Mouse (Mus musculus) bone marrow, adult 2 months (tissue): ENCODE results near the gene Olfr820. TPM values are rescaled to one million over a fixed set of nuclear protein-coding genes. Genes with fewer than 3 reads are reported as not detected.
"Not testable (repeated sequence)": the region's sequence is repeated elsewhere in the genome, so short reads cannot be mapped to it uniquely, and the experiment has no call there.

Experiments used
- H3K27ac ChIP-seq: fragments of 200-500 bp; 2 replicates; pipeline ENCODE4 v1.5.1; 2012; ENCODE audit warnings: low read depth, mild to moderate bottlenecking, control low read depth, inconsistent platforms, low read length; ENCODE audit not compliant: control insufficient read depth, poor library complexity, insufficient read depth
- H3K4me1 ChIP-seq: fragments of 200-500 bp; 2 replicates; pipeline ENCODE4 v1.6.1; 2011; ENCODE audit warnings: low read length; ENCODE audit not compliant: control insufficient read depth, insufficient read depth
- H3K4me3 ChIP-seq: fragments of 200-500 bp; replicated peaks from 2 replicates; pipeline ENCODE3; 2011; ENCODE audit warnings: mild to moderate bottlenecking, low read depth, low read length, control low read depth; ENCODE audit not compliant: control insufficient read depth
- CTCF ChIP-seq: fragments of 200-500 bp; IDR thresholded peaks from 2 replicates; pipeline ENCODE4 v1.5.1; 2011; ENCODE audit warnings: low read length, control low read depth; ENCODE audit not compliant: control insufficient read depth, insufficient read depth
- POLR2A ChIP-seq: fragments of 200-500 bp; IDR thresholded peaks from 2 replicates; pipeline ENCODE4 v1.6.1; 2011; ENCODE audit warnings: low read depth, mild to moderate bottlenecking, control low read depth, low read length, borderline replicate concordance; ENCODE audit not compliant: control insufficient read depth
- WGBS: fragments of 180-500 bp; shearing (Covaris S2); methylation state at CpG from one replicate; pipeline ENCODE4 v1.1.7; 2018; 5-methylcytosine and 5-hydroxymethylcytosine counted together
- polyA plus RNA-seq: library from polyadenylated mRNA; stranded (reverse); fragments of >200 nt; gene quantifications from 2 replicates; pipeline ENCODE4 v1.2.4, GENCODE M21; 2011; ENCODE audit warnings: low replicate concordance; ENCODE audit not compliant: missing spikeins, insufficient read depth, insufficient read length

Olfr820 gene
- polyA plus RNA-seq = not detected in 2 replicates

GRCm38 (mm10) chr10:130012321-130012720, at the start of gene Olfr820:
Olfr820 (plus strand) TSS chr10:130012621.
- Histone ChIP-seq H3K4me3 (no peak within 1 kb of the TSS), H3K27ac (no peak within 1 kb of the TSS), H3K4me1 (no peaks in the 10 kb centered on the region)
- no peak for TF ChIP-seq CTCF
- TF ChIP-seq POLR2A = no peak

DNA sequence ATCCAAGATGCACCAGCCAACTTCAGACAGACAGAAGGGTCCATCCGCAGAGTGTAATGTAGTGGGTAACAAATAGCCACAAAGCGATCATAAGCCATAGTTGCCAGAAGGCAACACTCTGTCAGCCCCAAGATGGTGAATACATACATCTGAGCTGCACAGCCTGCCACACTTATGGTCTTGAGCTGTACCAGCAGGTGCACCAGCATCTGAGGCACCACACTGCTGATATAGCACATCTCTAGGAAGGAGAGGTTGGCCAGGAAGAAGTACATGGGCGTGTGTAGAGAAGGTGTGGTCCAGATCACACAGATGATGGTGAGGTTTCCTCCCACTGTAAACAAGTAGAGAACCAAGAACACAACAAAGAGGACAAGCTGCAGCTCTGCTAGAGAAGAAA, 46.2 kb upstream of the Olfr820 start:
- not testable (repeated sequence) for H3K27ac ChIP-seq, H3K4me1 ChIP-seq, H3K4me3 ChIP-seq
- WGBS = 82% methylated on average over 2 of the region's 3 CpGs

DNA sequence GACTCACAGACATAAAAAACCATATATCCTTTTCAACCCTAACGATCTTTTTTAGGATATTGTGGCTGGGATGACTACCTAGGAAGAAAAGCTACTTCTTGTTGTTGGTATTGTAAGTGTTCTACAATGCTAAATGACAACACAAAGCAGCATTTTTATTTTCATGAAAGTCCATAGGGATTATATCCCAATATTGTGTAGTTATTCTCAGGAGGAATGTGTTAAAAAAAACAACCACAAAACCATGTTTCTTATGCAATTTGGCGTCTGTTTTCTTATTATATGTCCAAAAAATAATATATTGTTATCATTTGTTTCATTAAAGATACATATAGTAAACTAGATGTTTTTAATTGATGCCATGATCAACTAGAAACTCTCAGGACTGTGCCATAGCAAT, 45.3 kb upstream of the Olfr820 start, which contains the start of gene Olfr819:
Gene Olfr819 (minus strand): TSS at position 101 of the 400 bp plus-strand sequence.
- not testable (repeated sequence) for H3K4me3 ChIP-seq, H3K27ac ChIP-seq, H3K4me1 ChIP-seq
- 60% methylated on average over 2 of the region's 2 CpGs for WGBS

DNA sequence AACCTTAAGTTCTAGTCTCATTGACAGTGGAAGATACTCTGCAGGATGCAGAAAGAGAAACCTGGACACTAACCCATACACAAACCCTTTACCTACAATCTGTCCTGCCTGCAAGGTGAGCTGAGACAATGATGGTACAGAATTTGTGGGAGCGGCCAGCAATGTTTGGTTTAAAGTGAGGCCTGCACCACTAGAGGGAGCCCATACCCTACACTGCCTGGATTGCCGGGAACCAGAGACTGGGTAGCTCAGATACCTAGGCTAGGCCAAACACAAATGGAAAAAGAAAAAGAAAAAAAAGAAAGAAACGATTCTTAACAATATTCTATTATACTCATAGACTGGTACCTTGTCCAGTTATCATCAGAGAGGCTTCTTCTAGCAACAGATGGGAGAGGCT, 39.4 kb upstream of the Olfr820 start:
- H3K4me1 ChIP-seq, H3K4me3 ChIP-seq, H3K27ac ChIP-seq: not testable (repeated sequence)
- WGBS = no CpG with 5 or more reads among the region's 3 CpGs

DNA sequence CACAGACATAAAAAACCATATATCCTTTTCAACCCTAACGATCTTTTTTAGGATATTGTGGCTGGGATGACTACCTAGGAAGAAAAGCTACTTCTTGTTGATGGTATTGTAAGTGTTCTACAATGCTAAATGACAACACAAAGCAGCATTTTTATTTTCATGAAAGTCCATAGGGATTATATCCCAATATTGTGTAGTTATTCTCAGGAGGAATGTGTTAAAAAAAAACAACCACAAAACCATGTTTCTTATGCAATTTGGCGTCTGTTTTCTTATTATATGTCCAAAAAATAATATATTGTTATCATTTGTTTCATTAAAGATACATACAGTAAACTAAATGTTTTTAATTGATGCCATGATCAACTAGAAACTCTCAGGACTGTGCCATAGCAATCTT, 36.4 kb upstream of the Olfr820 start, which contains the start of gene Olfr247:
Gene Olfr247 (minus strand): TSS at position 101 of the 400 bp plus-strand sequence.
- WGBS = no CpG with 5 or more reads among the region's 2 CpGs
- H3K27ac ChIP-seq, H3K4me3 ChIP-seq, H3K4me1 ChIP-seq: not testable (repeated sequence)

DNA sequence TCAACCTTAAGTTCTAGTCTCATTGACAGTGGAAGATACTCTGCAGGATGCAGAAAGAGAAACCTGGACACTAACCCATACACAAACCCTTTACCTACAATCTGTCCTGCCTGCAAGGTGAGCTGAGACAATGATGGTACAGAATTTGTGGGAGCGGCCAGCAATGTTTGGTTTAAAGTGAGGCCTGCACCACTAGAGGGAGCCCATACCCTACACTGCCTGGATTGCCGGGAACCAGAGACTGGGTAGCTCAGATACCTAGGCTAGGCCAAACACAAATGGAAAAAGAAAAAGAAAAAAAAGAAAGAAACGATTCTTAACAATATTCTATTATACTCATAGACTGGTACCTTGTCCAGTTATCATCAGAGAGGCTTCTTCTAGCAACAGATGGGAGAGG, 30.6 kb upstream of the Olfr820 start:
- H3K4me3 ChIP-seq, H3K27ac ChIP-seq, H3K4me1 ChIP-seq: not testable (repeated sequence)
- WGBS = no CpG with 5 or more reads among the region's 3 CpGs

GRCm38 (mm10) chr10:129984962-129985361, 27.5 kb upstream of the Olfr820 start, which contains the start of gene Gm10310:
Gm10310 (minus strand) TSS chr10:129985062.
- not testable (repeated sequence) for H3K27ac ChIP-seq, H3K4me3 ChIP-seq, H3K4me1 ChIP-seq
- no CpG with 5 or more reads among the region's 1 CpGs for WGBS

- H3K4me3 ChIP-seq, H3K4me1 ChIP-seq, H3K27ac ChIP-seq: not testable (repeated sequence)
- WGBS = 71% methylated on average over 4 of the region's 4 CpGs
Observed at GRCm38 (mm10) chr10:130004104-130004503, 8.3 kb upstream of the Olfr820 start.

DNA sequence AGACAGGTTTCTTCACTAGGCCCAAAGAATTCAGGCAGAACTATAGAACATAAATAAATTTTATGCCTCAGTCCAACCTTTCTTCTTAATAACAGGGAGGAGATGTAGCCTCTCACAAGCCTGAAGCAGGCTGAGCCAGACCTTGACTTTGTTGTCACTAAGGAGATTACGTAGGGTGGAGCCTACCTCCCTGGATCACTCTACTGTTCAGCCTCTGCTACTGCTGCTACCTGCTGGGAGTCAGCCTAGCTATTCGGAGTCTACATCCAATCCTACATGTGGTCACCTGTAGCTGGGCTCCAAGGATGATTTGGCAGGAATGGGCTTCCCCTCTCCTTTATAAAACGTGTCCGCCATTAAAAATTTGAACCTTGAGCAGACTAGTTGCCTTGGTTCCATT, 7.1 kb upstream of the Olfr820 start:
- 83% methylated on average over 4 of the region's 4 CpGs for WGBS
- H3K4me1 ChIP-seq, H3K4me3 ChIP-seq, H3K27ac ChIP-seq: not testable (repeated sequence)

DNA sequence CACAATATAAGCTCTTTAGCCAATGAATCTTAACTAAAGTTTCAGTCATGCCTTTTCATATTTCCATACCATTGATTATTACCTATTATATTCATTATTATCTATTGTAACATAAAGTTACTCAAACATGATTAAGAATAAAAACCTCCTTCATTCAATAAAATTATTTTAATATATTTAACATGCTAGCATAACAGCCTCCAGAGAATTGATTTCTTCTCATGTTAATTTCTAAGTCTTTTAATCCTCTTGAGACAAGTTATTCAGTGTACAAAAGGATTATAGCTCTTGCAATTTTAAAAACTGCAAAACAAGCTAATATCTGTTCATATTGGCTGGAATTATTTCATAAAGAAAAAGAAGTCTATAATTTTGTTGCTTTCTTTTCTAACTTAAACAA, 17.6 kb downstream of the Olfr820 start, which contains the start of gene Olfr821:
Gene Olfr821 (plus strand): TSS at position 301 of the 400 bp plus-strand sequence.
- Histone ChIP-seq H3K27ac (no peak within 1 kb of the TSS), H3K4me1 (no peaks in the 10 kb centered on the region), H3K4me3 (no peak within 1 kb of the TSS)
- TF ChIP-seq CTCF = no peak
- no peak for TF ChIP-seq POLR2A
